Mouse (Mus musculus) lung, postnatal 0 days (tissue): Measurements from ENCODE around the gene Rhox9.
"Not testable (repeated sequence)": the region's sequence is repeated elsewhere in the genome, so short reads cannot be mapped to it uniquely, and the experiment has no call there.

Source experiments
- CTCF ChIP-seq: IDR thresholded peaks from 2 replicates; pipeline ENCODE4 v1.5.1; 2016; ENCODE audit warnings: antibody characterized with exemption, mild to moderate bottlenecking
- EP300 ChIP-seq: IDR thresholded peaks from 2 replicates; pipeline ENCODE4 v1.6.1; 2016; ENCODE audit warnings: antibody characterized with exemption, mild to moderate bottlenecking, control low read depth

DNA sequence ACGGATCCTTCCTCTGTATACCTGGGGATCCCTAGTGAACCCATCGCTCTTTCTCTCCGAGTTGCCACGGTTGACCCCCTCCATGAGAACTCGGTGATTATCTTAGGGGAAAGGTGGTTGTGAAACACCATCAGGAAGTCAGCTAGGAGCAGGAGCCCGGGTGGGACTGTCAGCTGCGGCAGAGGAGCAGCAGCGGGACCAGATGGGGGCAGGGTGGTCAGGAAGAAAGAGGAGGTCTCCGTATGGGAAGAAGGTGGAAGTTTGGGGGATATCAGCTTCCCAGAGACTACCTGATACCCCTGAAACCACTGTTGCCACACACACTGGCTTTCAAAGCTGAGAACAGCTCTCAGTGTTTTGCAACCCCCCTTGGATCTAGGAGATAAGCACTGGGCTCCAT is 4.4 kb downstream of the Rhox9 start, which contains the start of gene Rhox7b:
- not testable (repeated sequence) for TF ChIP-seq CTCF, EP300
